Mouse (Mus musculus) frontal cortex, adult (tissue): ENCODE results near the gene Npc1l1.
"Not testable (repeated sequence)": the region's sequence is repeated elsewhere in the genome, so short reads cannot be mapped to it uniquely, and the experiment has no call there.

ENCODE experiments used
- ATAC-seq: cut with Nextera tagmentation; 2 replicates; pipeline ENCODE4 v1.9.2; 2017; ENCODE audit warnings: mild to moderate bottlenecking, moderate library complexity, mixed read lengths; ENCODE audit not compliant: low TSS enrichment

Gene Npc1l1

GRCm38 (mm10) chr11:6230012-6230411 lies at the start of gene Npc1l1:
Npc1l1 (minus strand) TSS chr11:6230143.
- ATAC-seq = no peak

DNA sequence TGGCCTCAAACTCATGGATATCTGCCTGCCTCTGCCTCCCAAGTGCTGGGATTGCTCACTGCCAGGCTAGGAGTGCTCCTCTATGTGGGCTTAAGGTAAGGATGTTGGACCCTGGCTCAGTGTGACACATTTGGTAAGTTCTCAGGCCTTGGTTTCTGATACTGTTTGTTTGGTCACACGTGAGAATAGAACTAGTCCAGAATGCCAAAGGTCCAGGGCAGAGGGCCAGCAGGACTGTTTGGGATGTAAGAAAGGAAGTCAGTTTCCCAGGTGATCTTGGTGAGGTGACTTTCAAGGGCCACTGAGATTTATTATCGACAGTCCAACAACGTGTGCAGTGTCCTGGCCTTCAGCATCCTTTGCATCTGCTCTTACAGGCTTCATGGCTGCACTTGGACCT lies 46.5 kb upstream of the Npc1l1 start:
- ATAC-seq = no peak

DNA sequence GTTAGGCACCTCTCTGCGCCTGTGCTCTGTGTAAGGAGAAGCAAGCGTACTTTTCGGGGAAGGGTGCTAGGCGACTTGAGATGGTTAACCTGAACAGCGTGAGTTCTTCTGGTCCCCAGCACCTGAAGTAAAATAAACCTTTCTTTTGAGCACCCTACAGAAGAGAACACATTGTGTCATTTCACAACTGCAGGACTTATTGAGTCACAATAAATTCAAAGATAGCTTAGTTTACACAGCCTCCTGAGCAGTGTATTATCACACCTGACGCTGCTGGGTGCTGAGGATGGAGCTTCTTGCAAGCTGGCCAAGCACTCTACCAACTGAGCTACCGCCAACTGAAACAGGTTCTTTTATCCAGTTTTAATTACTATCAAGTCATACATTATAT lies 45.1 kb upstream of the Npc1l1 start:
- ATAC-seq = no peak

DNA sequence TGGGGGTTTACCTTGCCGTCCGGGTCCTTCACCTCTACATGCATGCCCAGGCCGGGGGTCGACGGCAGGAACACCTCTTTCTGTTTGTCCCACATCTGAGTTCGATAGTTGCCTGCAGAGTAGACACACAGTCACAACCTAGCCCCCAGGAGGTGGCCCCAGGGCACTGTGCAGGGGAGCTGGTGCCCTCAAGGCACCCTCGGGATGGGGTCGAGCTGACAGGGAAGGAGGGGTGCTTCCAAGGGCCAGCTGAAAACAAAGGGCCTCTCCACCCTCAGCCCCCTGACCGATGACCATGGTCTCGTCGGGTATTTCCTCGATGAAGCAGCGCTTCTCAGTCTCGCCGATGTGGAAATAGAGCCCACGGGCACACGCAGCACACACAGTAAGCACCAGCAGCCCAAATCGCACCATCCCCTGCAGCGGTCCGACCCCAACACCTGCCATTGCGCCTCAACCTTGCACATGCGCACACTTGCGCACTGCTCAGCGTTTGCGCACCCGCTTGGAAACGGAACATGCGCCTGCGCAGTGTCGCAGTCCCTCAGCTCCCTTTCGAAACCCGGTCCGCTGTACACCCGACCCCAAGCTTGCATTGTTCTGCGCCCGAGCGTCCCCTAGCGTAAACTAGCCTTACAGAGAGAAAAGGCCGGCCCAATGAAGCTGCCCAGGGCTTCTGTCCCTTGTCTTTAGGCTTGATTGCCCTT lies 44.6 kb upstream of the Npc1l1 start, which contains the start of gene Tmed4:
TSS of gene Tmed4 (minus strand) at position 484 of the 707 bp plus-strand sequence.
- peak; percentile 96 for ATAC-seq

- 0 out of 2 replicates have a peak, but pooled peaks have one; percentile 11 for ATAC-seq
Measured at GRCm38 (mm10) chr11:6273607-6274006, 43.7 kb upstream of the Npc1l1 start.

DNA sequence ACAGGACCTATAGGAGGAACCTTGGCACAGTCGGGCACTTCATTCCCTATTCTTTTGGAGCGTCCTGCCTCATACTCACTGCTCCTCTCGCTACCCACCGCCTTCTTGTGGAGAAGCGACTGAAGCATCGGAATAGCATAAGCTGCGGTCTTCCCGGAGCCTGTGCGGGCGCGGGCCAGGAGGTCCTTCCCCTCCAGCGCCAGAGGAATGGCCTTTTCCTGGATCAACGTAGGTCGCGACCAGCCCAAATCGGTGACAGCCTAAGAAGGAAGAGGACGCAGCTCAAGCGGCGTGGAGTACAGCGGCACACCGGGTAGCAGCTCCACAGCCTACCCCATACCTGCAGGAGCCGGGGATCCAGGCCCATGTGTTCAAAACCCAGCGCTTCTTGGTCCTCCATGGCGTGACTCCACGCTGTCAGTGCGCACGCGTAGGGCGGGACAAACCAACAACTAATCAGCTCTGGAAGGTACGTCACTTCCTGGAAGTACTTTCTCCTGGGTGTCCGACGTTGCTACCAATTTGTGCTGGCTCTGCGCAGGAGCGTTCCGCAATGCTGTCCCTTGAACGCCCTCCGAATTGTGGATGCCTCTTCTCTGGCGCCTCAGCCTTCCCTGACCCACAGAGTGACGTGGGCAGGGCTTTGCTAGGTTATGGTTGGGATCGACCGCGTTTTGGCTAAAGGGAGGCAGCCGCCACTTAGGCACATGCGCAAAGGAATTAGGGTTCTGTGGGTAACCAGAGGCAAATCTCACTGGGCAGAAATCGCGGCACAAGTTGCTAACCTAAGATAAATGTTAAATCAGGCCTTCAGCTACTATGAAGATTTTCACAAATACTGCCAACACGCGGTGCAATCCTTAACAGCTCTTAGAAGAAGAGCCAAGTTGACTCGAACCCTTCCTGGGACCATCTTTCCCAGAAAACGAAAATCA lies 37.6 kb upstream of the Npc1l1 start, which contains the start of gene Ddx56:
TSS of gene Ddx56 (minus strand) at position 453 of the 935 bp plus-strand sequence.
- peak; percentile 98 for ATAC-seq

DNA sequence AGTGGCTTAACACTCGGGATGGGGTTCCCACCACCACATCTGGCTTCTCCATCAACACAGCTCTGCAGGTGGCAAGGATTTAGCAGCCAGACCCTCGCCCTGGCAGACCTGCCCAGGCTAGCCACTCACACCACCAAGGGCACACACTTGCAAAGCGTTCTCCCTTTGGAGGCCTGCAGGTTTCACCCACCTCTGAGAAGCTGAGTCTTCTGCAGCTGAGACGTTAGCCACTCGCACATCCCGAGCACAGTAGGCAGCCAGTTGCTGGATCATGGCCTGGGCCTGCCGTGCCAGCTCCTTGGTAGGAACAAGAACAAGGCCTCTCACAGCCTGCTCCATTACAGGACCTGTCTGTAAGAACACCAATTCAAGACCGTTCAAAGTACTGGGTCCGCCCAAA lies 36.7 kb upstream of the Npc1l1 start:
- ATAC-seq = no peak

DNA sequence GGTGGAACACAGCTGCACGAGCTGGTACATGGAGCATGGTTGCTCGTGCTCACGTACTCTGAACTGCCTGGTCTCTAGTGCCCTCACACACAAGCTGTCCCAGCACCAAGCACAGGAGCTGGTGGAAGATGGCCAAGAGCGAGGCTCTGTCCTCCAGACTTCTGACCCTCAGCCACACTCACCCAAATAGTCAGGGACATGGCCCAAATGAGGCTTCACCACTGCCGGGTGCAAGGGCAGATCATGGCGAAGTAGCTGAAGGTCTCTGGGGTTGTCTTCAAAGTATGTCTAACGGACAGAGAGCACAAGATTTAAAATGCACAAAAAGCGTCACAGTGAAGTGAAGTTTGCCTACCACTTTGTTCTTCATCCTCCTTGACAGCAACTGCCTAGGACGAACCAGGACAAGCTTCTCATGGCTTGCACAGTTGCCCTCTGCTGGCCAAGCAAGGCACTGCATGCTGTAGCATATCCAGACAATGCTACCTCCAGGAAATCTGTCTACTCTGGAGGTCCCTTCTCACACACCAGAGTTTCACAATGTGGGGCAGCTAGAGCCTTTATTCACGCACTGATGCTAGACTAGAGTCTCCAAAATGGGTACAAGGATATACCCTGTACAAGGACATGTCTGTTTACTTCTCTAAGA lies 31.6 kb upstream of the Npc1l1 start:
- ATAC-seq = peak; percentile 78

DNA sequence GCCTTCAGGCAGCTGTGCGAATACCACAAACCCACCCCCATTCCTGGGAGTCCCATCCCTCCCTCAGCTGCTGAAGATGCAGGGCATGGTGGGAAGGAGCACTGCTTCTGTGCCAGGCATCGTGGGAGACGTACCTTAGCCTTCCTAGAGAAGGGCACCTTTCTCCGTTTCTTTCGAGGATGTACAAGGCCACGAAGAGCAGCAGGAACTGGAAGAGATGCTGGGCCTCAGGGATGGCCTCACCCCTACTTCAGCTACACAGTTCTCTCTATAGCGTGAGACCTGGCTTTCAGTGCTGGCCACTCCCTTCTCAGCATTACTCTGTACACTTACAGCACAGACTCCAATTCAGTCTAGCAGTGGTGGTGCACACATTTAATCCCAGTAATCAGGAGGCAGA lies 29.5 kb upstream of the Npc1l1 start:
- no peak for ATAC-seq

DNA sequence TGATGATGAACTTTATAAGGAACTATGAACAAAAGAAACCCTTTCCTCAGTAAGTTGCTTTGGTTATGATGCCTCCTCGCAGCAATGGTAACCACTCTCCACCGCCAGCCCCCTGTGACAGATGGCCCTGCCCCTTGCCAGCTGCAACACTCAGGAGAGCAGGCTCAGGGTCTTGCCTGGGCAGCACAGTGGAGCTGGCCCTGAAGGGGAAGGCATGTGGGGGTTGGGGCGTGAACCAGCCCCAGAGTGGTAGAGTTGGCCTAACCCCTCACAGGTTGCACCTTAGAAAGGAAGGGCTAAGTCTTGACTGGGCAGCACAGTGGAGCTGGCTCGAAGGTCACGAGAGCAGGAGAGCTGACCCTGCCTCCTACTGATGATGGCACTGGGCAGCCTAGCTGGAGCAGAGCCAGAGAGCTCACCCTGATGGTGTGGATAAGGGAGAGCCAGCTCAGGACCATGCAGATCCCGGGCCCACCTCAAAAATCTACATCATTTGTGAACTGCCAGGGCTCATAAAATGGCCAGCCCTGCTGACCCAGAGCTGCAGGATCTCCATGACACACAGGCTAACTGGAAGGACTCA lies 26.6 kb upstream of the Npc1l1 start:
- no peak for ATAC-seq

DNA sequence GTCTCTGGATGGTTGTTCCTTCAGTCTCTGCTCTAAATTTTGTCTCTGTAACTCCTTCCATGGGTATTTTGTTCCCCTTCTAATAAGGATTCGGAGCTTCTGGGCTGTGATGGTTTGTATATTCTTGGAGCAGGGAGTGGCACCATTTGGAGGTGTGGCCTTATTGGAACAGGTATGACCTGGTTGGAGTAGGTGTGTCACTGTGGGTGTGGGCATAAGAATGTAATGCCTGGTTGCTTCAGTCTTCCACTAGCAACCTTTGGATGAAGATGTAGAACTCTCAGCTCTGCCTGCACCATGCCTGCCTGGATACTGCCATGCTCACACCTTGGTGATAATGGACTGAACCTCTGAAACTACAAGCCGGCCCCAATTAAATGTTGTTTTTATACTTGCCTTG lies 24.7 kb upstream of the Npc1l1 start:
- not testable (repeated sequence) for ATAC-seq

- ATAC-seq = no peak
Measured at GRCm38 (mm10) chr11:6252824-6253223, 22.9 kb upstream of the Npc1l1 start.

GRCm38 (mm10) chr11:6252248-6252647 lies 22.3 kb upstream of the Npc1l1 start:
- ATAC-seq = no peak

- ATAC-seq = no peak
Measured at GRCm38 (mm10) chr11:6244707-6245106, 14.8 kb upstream of the Npc1l1 start.

GRCm38 (mm10) chr11:6233025-6233424 lies 3.1 kb upstream of the Npc1l1 start:
- ATAC-seq = no peak

- peak; percentile 94 for ATAC-seq
Measured at GRCm38 (mm10) chr11:6224541-6225229, 5.3 kb downstream of the Npc1l1 start.

GRCm38 (mm10) chr11:6222187-6222586 lies 7.8 kb downstream of the Npc1l1 start:
- no peak for ATAC-seq

- ATAC-seq = peak; percentile 53
Measured at GRCm38 (mm10) chr11:6219967-6220366, 10.0 kb downstream of the Npc1l1 start.

DNA sequence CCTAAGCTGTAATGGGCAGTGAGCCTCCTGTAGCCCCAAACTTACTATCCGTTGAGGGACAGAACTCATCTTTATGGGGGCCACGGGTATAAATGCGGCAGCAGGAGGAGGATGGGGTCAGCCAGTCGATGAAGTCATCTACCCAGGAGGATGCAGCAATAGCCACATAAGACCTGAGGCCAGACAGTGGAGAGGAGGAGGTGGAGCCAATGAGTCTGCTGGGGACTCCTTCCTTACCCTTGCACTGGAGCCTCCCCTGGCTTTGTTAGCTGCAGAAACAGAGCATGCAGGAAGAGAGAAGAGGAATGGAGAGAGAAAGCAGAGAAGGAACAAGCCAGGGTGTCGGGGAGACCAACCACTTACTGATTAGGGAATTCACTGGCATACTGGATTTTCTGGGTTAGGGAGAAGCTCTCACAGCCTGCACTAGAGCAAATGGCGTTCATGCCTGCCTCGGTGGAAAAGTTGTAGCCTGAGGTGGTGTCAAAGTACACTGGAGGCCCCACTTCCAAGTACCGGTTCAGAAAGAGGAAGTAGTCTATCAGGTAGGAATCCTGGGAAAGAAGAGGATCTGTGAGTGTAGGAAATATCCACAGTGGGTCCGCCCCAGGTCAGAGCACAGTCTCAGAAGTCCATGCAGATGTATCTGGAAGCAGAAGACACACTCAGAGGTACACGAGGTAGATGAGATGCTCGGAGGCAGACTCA lies 11.6 kb downstream of the Npc1l1 start:
- no peak for ATAC-seq

DNA sequence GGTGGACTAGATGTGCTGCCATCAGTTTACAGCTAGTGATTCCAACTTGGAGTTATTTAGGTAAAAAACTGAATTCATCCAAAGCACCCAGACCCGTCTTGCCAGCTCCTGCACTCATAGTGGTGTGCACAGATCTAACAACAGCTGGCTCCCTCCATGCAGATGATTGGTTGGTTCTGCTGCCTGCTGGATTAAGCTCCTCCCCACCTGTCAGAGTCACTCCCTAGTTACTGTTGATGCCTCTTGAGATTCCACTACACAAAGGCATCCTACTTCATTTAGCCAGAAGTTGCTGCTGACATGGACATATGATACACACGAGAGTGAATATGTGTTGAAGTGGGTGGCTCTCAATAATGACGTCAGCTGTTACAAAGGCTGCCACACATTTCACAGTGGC lies 13.1 kb downstream of the Npc1l1 start:
- no peak for ATAC-seq

DNA sequence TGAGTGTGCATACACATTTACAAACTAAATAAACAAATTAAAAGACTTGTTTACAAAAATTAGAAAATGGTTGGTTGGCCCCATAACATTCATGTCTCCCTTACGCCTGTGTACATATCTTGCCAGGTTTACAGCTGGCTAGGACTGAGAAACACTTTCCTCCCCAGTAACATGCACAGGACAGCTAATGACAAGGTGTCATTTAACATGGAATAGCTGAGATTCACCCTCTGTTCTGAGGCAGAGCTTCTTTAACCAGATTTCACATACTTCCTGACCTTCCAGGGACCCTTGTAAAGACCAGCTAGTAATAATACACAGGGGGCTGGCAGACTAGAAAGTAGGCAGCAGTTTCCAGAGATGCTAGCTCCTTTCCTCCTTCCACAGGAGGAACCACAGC lies 21.8 kb downstream of the Npc1l1 start:
- no peak for ATAC-seq
